Mouse (Mus musculus): Measurements from ENCODE around the gene Olfr199.
"Not testable (repeated sequence)": the region's sequence is repeated elsewhere in the genome, so short reads cannot be mapped to it uniquely, and the experiment has no call there.

Gene Olfr199

DNA sequence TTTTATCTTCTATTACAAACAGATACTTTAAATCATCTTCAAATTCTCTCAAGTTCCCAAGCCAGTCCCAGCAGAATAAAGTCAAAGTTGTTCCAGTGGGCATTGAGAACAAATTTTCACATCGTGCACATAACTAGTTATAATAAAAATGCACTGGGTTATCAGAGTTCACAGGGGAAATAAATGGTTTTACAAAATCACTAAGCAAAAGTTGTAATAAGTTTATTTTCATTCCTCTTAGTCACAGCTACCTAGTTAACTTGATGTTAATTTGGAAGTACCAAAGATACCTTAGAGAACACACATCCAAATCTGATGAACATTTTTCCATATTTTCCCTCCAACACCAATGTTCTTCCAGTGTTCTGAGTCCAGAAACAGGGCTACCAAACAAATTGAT lies at the start of gene Olfr199:
TSS of gene Olfr199 (minus strand) at position 101 of the 400 bp plus-strand sequence.
- DNase-seq (ENCODE audit: low read depth, low spot score) = not testable (repeated sequence)

DNA sequence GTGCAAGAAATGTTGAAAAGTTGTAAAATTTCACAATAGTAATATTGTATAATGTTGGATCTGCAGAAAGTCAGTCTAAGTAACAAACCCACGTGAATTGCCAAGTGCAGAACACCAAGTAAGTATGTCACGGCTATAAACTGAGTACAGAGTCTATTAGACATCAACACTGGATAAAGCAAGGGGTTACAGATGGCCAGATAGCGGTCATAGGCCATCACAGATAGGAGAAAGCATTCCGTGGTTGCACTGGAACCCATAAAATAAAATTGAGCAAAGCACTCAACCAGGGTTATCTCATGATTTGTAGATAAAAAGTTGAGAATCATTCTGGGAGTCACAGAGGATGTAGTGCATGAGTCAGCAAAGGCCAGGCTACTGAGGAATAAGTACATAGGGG lies 49.5 kb upstream of the Olfr199 start:
- not testable (repeated sequence) for DNase-seq (ENCODE audit: low read depth, low spot score)

DNA sequence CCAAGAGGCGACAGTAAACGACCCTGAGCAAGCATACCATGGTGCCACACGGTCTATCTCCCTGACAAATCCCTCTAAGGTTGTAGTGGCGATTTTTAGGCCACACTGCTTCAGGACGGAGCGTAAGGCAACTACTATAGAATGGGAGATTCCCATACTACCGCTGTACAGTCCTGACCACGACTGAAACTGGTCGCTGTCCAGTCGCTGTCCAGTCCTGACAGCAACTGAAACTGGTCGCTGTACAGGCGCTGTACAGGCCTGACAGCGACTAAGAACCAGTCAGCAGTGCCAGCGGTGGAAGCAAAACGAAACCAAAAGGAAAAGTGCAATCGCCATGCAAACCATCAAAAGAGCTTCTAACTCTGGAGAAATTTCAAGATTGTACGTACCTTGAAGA lies 30.1 kb upstream of the Olfr199 start:
- DNase-seq (ENCODE audit: low read depth, low spot score) = peak; percentile 2

DNA sequence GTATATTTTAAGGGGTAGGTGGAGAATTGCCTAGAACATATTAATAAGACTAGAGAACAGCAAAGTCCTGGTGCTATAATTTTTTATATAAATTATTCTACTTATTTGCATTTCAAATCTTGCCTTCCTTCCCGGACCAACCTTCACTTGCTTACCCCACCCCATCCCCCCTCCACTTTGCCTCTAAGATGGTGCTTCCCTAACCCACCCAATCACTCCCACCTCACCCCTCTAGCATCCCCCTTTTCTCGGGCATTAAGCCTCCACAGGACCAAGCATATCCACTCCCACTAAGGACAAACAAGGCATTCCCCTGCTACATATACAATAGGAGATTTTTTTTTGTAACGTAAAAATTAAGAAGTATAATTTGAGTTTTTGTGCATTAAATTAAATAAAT lies 1.7 kb downstream of the Olfr199 start:
- not testable (repeated sequence) for DNase-seq (ENCODE audit: low read depth, low spot score)

DNA sequence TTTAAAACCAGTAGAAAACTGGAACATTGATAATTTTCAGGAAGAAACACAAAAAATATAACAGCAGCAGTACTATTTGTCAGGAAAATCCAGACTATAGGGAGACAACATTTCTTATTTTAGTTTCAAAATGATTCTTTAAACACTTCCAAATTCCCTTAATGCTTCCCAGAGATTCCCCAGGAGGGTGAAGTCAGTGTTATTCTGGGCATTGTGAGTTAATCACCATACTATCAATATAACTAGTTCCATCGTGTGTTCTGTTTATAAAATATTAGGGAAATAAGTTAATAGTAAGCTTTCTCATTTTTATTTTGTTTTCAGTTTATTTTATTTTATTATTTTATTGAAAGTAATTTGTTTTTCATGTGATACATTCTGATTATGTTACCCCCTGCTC lies 16.1 kb downstream of the Olfr199 start, which contains the start of gene Olfr198:
TSS of gene Olfr198 (minus strand) at position 101 of the 400 bp plus-strand sequence.
- DNase-seq (ENCODE audit: low read depth, low spot score) = not testable (repeated sequence)

DNA sequence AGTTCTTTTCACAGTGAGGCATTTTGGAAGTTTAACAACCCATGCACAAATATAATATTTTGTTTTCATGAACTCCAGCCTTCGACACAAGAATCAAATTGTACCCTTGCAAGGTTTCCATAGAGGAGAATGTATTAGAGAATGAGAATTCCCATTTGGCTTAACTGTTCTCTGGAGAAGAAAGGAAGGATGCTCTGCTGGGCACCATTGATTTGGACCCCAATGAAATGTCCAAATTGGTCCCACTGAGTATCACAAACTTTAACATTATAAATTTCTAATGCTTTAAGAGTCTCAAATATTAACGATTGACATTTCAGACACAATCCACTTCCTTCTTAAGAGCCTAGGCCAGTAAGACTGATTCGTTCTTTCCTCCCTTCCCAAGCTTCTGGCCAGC lies 49.2 kb downstream of the Olfr199 start, which contains the start of gene Olfr196:
TSS of gene Olfr196 (minus strand) at position 101 of the 400 bp plus-strand sequence.
- DNase-seq (ENCODE audit: low read depth, low spot score) = no peak

Data from R1 (cell line).